Mouse (Mus musculus): ENCODE results near the gene Bckdha. TPM values are rescaled to one million over a fixed set of nuclear protein-coding genes. Genes with fewer than 3 reads are reported as not detected.

Gene Bckdha
- polyA plus RNA-seq, 1 experiment from 2014 or later: 96.3 TPM

DNA sequence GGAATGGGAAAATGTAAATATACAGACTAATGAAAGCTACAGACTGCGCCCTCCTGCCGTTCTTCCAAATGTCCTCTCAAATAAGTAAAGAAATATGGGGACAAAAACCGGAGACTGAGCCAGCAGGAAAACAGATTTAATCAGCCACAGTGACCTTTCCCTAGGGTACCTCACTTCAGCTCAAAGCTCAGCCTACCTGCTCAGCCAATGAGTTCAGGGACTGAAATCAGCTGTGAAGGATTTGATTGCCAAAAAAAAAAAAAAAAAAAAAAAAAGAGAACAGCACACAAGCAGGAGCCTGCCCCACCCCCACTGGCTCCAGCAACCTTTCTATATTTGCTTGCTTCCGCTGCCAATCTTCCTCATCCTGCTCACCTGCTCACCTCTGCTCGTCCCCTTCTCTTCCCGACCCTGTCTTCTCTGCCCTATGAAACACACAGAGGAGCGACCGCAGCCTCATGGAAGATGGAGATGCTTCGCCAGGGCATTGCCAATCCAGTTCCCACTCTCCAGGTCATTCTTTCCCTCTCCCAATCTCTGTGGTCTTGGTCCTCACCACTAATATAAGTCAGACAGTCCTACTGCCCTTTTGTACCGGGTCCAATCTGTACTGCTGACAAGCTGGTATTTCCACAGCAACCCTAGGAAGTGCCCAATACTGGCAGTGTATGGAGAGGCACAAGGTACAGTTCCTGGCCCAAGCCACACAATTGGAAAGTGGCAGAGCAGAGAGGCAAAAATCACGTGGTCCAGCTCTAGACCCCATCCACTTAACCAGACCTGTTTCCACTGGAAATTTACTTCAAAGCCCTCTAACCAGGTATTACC, 3.0 kb downstream of the Bckdha start:
- H3K4me2 ChIP-seq (ENCODE audit: low read length): no peak overlapping the region
- 80% methylated on average over 11 of the region's 11 CpGs for WGBS
- no peak overlapping the region for H3K27ac ChIP-seq
- H3K27me3 ChIP-seq (ENCODE audit: insufficient read depth, low read length): no peaks in the 10 kb centered on the region
- no peaks in the 10 kb centered on the region for H3K9me3 ChIP-seq (replicated peaks; ENCODE audit: low read length)
- H3K36me3 ChIP-seq (ENCODE audit: insufficient read depth, low read length): no peaks in the 10 kb centered on the region
- 0 out of 2 replicates have a peak, but pooled peaks cover 4% of the 10 kb centered on the region for H3K4me1 ChIP-seq (replicated peaks; ENCODE audit: insufficient read depth, low read length)
- no peak for TF ChIP-seq CTCF (IDR thresholded peaks at IDR 0.05; ENCODE audit: low read depth)
- ATAC-seq (replicated peaks; ENCODE audit: low FRiP score, low read depth): no peak
- no peak for DNase-seq (ENCODE audit: low spot score)
- H3K4me3 ChIP-seq (replicated peaks; ENCODE audit: low read depth, low read length): no peak overlapping the region
- no peak overlapping the region for H3K9ac ChIP-seq (ENCODE audit: low read depth, low read length)

DNA sequence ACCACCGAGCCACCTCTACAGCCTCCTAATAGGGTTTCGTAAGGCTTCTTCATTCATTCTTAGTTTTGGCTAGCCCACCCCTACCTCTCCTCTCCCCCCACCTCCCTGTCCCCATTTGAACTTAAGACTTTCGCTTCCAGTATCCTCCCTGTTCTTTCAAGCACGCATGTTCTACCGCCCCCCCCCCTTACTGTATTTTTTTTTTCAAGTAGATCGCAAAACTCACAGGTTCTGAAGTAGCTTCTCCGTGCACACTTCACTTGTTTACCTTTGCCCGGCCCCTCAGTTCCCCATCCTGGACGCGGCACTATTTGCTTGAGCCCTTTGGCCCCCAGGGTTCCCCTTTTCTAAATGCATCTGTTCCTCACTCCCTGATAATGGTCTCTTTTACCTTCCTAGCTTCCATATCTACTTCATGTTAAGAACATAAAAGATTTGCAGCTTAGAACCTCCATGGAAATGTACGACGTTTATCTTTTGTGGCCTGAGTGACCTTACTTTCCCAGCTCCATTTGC, 6.5 kb downstream of the Bckdha start:
- DNase-seq (ENCODE audit: low spot score): no peak
- no peaks in the 10 kb centered on the region for H3K36me3 ChIP-seq (ENCODE audit: insufficient read depth, low read length)
- no peaks in the 10 kb centered on the region for H3K9me3 ChIP-seq (replicated peaks; ENCODE audit: low read length)
- H3K27me3 ChIP-seq (ENCODE audit: insufficient read depth, low read length): no peaks in the 10 kb centered on the region
- no peak overlapping the region for H3K4me3 ChIP-seq (replicated peaks; ENCODE audit: low read depth, low read length)
- H3K4me1 ChIP-seq (replicated peaks; ENCODE audit: insufficient read depth, low read length): 0 out of 2 replicates have a peak, but pooled peaks cover 2% of the 10 kb centered on the region
- TF ChIP-seq CTCF (IDR thresholded peaks at IDR 0.05; ENCODE audit: low read depth): no peak
- H3K9ac ChIP-seq (ENCODE audit: low read depth, low read length): no peak overlapping the region
- WGBS: 83% methylated on average over 12 of the region's 12 CpGs
- no peak overlapping the region for H3K27ac ChIP-seq
- ATAC-seq (replicated peaks; ENCODE audit: low FRiP score, low read depth): no peak
- H3K4me2 ChIP-seq (ENCODE audit: low read length): no peak overlapping the region

DNA sequence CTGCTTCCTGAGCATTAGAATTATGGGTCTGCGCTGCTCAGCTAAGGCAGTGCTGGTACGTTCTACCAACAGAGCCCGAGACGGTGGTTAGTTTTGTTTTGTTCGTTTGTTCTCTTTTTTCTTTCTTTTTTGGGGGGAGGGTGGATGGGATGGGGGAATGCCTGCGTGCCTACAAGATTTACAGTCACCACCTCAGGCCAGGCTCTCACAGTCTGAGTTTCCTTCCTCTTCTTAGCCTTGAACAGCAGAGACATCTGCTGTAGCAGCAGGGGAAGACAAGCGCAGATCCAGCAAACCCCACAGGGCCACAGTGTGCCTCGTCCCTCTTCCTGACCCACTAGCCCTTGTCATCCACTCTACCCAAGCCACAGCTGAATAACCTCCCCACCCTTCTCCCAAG, 7.5 kb downstream of the Bckdha start:
- no peaks in the 10 kb centered on the region for H3K4me1 ChIP-seq (replicated peaks; ENCODE audit: insufficient read depth, low read length)
- H3K27me3 ChIP-seq (ENCODE audit: insufficient read depth, low read length): no peaks in the 10 kb centered on the region
- no peaks in the 10 kb centered on the region for H3K9me3 ChIP-seq (replicated peaks; ENCODE audit: low read length)
- DNase-seq (ENCODE audit: low spot score) (no peak), ATAC-seq (replicated peaks; ENCODE audit: low FRiP score, low read depth) (no peak)
- TF ChIP-seq CTCF (IDR thresholded peaks at IDR 0.05; ENCODE audit: low read depth): no peak
- H3K4me2 ChIP-seq (ENCODE audit: low read length): no peak overlapping the region
- H3K9ac ChIP-seq (ENCODE audit: low read depth, low read length): no peak overlapping the region
- H3K27ac ChIP-seq: no peak overlapping the region
- no peak overlapping the region for H3K4me3 ChIP-seq (replicated peaks; ENCODE audit: low read depth, low read length)
- no peaks in the 10 kb centered on the region for H3K36me3 ChIP-seq (ENCODE audit: insufficient read depth, low read length)
- 79% methylated on average over 8 of the region's 8 CpGs for WGBS

DNA sequence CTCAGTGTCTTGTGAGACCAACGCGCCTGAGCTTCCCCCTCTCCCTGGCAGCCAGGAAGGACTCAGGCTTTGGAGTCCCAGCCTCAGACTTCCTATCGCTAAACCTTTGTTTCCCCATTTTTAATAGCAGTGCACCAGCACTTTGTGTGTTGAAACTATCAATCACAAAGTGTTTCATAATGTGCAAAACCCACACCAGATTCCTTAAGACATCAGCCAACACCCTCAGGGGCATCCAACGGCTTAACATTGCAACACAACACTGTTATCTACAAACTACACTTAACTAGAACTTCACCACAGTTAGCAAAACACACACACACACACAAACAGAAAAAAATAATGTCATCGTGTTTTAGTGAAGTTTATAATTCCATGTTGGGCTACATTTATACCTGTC, 8.9 kb downstream of the Bckdha start:
- WGBS: 76% methylated on average over 5 of the region's 5 CpGs
- ATAC-seq (replicated peaks; ENCODE audit: low FRiP score, low read depth): no peak
- Histone ChIP-seq H3K4me1 (replicated peaks; ENCODE audit: insufficient read depth, low read length) (no peaks in the 10 kb centered on the region), H3K9ac (ENCODE audit: low read depth, low read length) (no peak overlapping the region), H3K27me3 (ENCODE audit: insufficient read depth, low read length) (no peaks in the 10 kb centered on the region), H3K9me3 (replicated peaks; ENCODE audit: low read length) (no peaks in the 10 kb centered on the region), H3K36me3 (ENCODE audit: insufficient read depth, low read length) (no peaks in the 10 kb centered on the region), H3K4me3 (replicated peaks; ENCODE audit: low read depth, low read length) (no peak overlapping the region), H3K27ac (no peak overlapping the region), H3K4me2 (ENCODE audit: low read length) (no peak overlapping the region)
- DNase-seq (ENCODE audit: low spot score): no peak
- no peak for TF ChIP-seq CTCF (IDR thresholded peaks at IDR 0.05; ENCODE audit: low read depth)

DNA sequence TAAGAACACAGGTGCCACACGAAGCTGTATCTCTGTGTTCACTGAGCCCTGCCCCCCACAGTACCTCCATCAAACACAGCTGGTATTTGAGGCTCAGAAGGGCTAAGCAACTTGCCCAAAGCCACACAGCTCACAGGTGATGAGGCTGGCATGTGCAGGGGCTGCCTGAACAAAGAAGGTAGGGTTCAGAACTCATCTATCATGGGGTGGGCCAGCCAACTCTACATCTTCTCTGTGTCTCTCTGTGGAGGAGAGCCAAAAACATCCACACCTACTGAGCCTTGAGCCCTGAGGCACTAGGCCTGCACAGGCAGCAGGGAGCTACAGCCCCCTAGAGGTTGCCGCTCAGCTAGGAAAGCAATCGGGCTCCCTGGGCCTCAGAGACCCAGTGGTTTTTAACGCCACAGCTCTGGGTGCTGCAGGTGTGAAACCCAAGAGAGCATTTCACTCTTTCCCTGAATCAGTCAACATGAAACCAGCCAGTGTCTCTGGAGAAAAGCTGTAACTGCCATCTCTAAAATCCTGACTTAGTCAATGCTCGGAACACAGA, 11.1 kb downstream of the Bckdha start:
- Histone ChIP-seq H3K4me1 (replicated peaks; ENCODE audit: insufficient read depth, low read length) (no peaks in the 10 kb centered on the region), H3K4me2 (ENCODE audit: low read length) (no peak overlapping the region), H3K9ac (ENCODE audit: low read depth, low read length) (no peak overlapping the region), H3K9me3 (replicated peaks; ENCODE audit: low read length) (no peaks in the 10 kb centered on the region), H3K4me3 (replicated peaks; ENCODE audit: low read depth, low read length) (no peak overlapping the region), H3K36me3 (ENCODE audit: insufficient read depth, low read length) (no peaks in the 10 kb centered on the region), H3K27ac (no peak overlapping the region), H3K27me3 (ENCODE audit: insufficient read depth, low read length) (no peaks in the 10 kb centered on the region)
- TF ChIP-seq CTCF (IDR thresholded peaks at IDR 0.05; ENCODE audit: low read depth): peak; percentile 33; the same call in 1 of the 2 replicates
- DNase-seq (ENCODE audit: low spot score): no peak
- WGBS: 47% methylated on average over 5 of the region's 5 CpGs
- no peak for ATAC-seq (replicated peaks; ENCODE audit: low FRiP score, low read depth)

DNA sequence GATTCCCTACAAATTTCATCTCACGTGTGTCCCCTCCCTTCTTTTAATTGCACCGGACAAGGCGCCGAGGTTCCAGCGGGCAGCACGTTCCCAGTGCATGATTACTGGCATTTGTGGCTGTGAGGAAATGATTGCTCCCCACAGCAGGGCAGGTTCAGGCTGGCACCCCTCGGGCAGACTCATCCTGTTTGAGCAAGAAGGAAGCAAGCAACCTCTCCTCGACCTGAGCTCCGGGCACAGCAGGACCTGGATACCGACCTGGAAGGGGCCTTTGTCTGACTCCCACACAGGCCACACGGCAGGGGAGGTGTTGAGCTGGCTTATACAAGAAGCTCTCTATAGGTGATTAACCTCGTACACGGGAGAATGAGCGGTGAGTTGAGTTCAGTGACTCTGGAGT, 13.7 kb downstream of the Bckdha start:
- no peak for TF ChIP-seq CTCF (IDR thresholded peaks at IDR 0.05; ENCODE audit: low read depth)
- Histone ChIP-seq H3K4me2 (ENCODE audit: low read length) (no peak overlapping the region), H3K4me3 (replicated peaks; ENCODE audit: low read depth, low read length) (no peak overlapping the region), H3K9me3 (replicated peaks; ENCODE audit: low read length) (no peaks in the 10 kb centered on the region), H3K4me1 (replicated peaks; ENCODE audit: insufficient read depth, low read length) (no peaks in the 10 kb centered on the region), H3K27me3 (ENCODE audit: insufficient read depth, low read length) (no peaks in the 10 kb centered on the region), H3K9ac (ENCODE audit: low read depth, low read length) (no peak overlapping the region), H3K36me3 (ENCODE audit: insufficient read depth, low read length) (no peaks in the 10 kb centered on the region), H3K27ac (no peak overlapping the region)
- WGBS: 34% methylated on average over 14 of the region's 14 CpGs
- ATAC-seq (replicated peaks; ENCODE audit: low FRiP score, low read depth): peak; percentile 72
- DNase-seq (ENCODE audit: low spot score): no peak

Data from kidney, postnatal 0 days (tissue).